8 mouse cellular contexts compared by ENCODE assay signal in the genomic region with DNA sequence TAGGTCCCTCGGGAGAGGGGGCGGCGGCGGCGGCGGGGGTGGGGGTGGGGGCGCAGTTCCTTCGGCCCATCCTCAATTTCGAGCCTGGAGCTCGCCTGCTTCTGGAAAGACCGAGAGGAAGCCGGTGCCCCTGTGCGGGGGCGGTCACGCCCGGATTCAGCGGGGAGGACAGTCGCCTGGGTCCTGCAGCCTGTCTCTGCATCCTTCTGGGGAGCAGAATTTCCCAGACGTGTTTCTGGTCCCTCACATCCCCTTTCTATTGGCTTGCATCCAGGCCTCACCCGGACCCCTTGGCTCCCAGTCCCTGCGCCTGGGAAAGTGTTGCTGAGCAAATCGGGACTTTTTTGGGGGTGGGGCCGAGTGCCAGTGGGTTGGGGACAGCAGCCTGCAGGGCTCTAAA. TPM values are rescaled to one million over a fixed set of nuclear protein-coding genes. Genes with fewer than 3 reads are reported as not detected.
A peak's percentile ranks its signal among the peaks of the same experiment; 100 is the strongest.
DNase-seq lines count a peak whose midpoint lies in the region; ATAC-seq and TF ChIP-seq lines count a peak whose summit lies in the region.

No protein-coding gene starts in this region.

- no peaks in the 10 kb centered on the region for H3K36me3 ChIP-seq in heart, postnatal 0 days (replicated peaks; ENCODE audit: control insufficient read depth, insufficient read depth, low read length)
- H3K36me3 ChIP-seq in midbrain, embryonic 16.5 days (ENCODE audit: control insufficient read depth, insufficient read depth, low read length): no peaks in the 10 kb centered on the region

- peak overlapping the region; percentile 92 for H3K4me2 ChIP-seq in heart, postnatal 0 days (ENCODE audit: low read depth, low read length)
- H3K4me2 ChIP-seq in midbrain, embryonic 16.5 days (ENCODE audit: low read length): peak overlapping the region; percentile 67

- no peak overlapping the region for H3K27ac ChIP-seq in heart, postnatal 0 days (ENCODE audit: low read depth)
- no peak overlapping the region for H3K27ac ChIP-seq in midbrain, embryonic 16.5 days (ENCODE audit: low read length)

- intact Hi-C loops in left cerebral cortex, postnatal 4 days (cut with DNase I): no loop called here

- 0% methylated on average over 21 of the region's 23 CpGs for WGBS in heart, postnatal 0 days
- WGBS in midbrain, embryonic 16.5 days: 1% methylated on average over 13 of the region's 23 CpGs

- H3K9ac ChIP-seq in heart, postnatal 0 days (replicated peaks; ENCODE audit: low read depth, low read length): peak overlapping the region; percentile 57
- H3K9ac ChIP-seq in midbrain, embryonic 16.5 days (ENCODE audit: low read depth, low read length): peak overlapping the region; percentile 74

- ATAC-seq in frontal cortex, adult (ENCODE audit: low TSS enrichment): peak; percentile 28; the same call in 1 of the 2 replicates
- ATAC-seq in heart, postnatal 0 days (ENCODE audit: insufficient read depth, low read depth): peak; percentile 22; the same call in 1 of the 2 replicates
- ATAC-seq in midbrain, embryonic 16.5 days: peak; percentile 75

- no peaks in the 10 kb centered on the region for H3K9me3 ChIP-seq in heart, postnatal 0 days (replicated peaks; ENCODE audit: control insufficient read depth, low read length)
- H3K9me3 ChIP-seq in midbrain, embryonic 16.5 days (replicated peaks; ENCODE audit: control insufficient read depth, low read length, poor library complexity, severe bottlenecking): no peaks in the 10 kb centered on the region

- no peak for DNase-seq in frontal cortex, postnatal 25 days (ENCODE audit: low spot score in 2 of 2)
- DNase-seq in CD4-positive helper T cell, adult 2 months (ENCODE audit: low read depth, low spot score): peak; percentile 28
- peak; percentile 58 for DNase-seq in embryo, embryonic 11 days
- no peak for DNase-seq in heart, postnatal 0 days (ENCODE audit: low spot score)
- peak; percentile 50 for DNase-seq in left cerebral cortex, postnatal 4 days
- no peak for DNase-seq in spleen, postnatal 36 days (ENCODE audit: low spot score in 2 of 2)

- no peaks in the 10 kb centered on the region for H3K27me3 ChIP-seq in heart, postnatal 0 days (ENCODE audit: control insufficient read depth, insufficient read depth, low read length)
- H3K27me3 ChIP-seq in midbrain, embryonic 16.5 days (ENCODE audit: control insufficient read depth, insufficient read depth, low read depth, low read length): no peaks in the 10 kb centered on the region

- no peak for TF ChIP-seq EP300 in heart, postnatal 0 days (IDR thresholded peaks at IDR 0.05; ENCODE audit: low read depth)

- TF ChIP-seq CTCF in heart, postnatal 0 days (IDR thresholded peaks at IDR 0.05; ENCODE audit: low read depth): no peak

- H3K4me3 ChIP-seq in heart, postnatal 0 days (ENCODE audit: low read depth, low read length): peak overlapping the region; percentile 54
- H3K4me3 ChIP-seq in midbrain, embryonic 16.5 days (ENCODE audit: low read depth, low read length): peak overlapping the region; percentile 72

- H3K4me1 ChIP-seq in heart, postnatal 0 days (ENCODE audit: control insufficient read depth, insufficient read depth): peaks cover 8% of the 10 kb centered on the region
- H3K4me1 ChIP-seq in midbrain, embryonic 16.5 days (ENCODE audit: control insufficient read depth, insufficient read depth, low read length): peaks cover 5% of the 10 kb centered on the region

RNA-seq across cellular contexts. Expression of gene 1500009L16Rik, which starts 0.4 kb away (rescaled TPM):
- 8.3 and 13.4 TPM in 2 replicates for total RNA-seq in heart, postnatal 0 days (2014; rRNA removed; ENCODE audit: low replicate concordance)
- polyA plus RNA-seq in heart, postnatal 0 days (2015; fragmentation: Nextera tagmentation; extraction: Ambion mirVana): 13.4 and 13.8 TPM in 2 replicates
- 10 to 100 TPM; 46.9 to 52.0 TPM for total RNA-seq in left cerebral cortex, postnatal 4 days (2021)
- 94.0 and 102 TPM in 2 replicates for polyA plus RNA-seq in midbrain, embryonic 16.5 days (2015; fragmentation: Nextera tagmentation; extraction: Ambion mirVana)

Comparison
In these comparisons a context has a peak if more than half of its experiments do, and no peak if none do; other contexts are left out.
1. ATAC-seq: peak in every context shown above with its lines; median percentile 75 in midbrain, embryonic 16.5 days; 28 in frontal cortex, adult; 22 in heart, postnatal 0 days.
2. DNase-seq: peak in CD4-positive helper T cell, adult 2 months (single experiment), embryo, embryonic 11 days (single experiment) and left cerebral cortex, postnatal 4 days (single experiment); none in frontal cortex, postnatal 25 days (0 of 2), heart, postnatal 0 days (single experiment) and spleen, postnatal 36 days (0 of 2).